Mouse (Mus musculus) CD4-positive, CD25-positive, alpha-beta regulatory T cell (primary cell): ENCODE measurements around the gene Fam183b. TPM values are rescaled to one million over a fixed set of nuclear protein-coding genes. Genes with fewer than 3 reads are reported as not detected.

Experiments
- polyA plus RNA-seq: library from polyadenylated mRNA; unstranded; fragments of 100-300 nt; shearing (Covaris generic); gene quantifications from one replicate; pipeline ENCODE4 v1.2.1, GENCODE M21; 2017

The Fam183b gene
- polyA plus RNA-seq = 0.66 TPM

GRCm38 (mm10) chr11:58801558-58802228 is at the start of gene Fam183b:
TSS of gene Fam183b (minus strand) at chr11:58801960.

GRCm38 (mm10) chr11:58846919-58847461 is 45.2 kb upstream of the Fam183b start, which contains the start of gene Gm12258:
TSS of gene Gm12258 (plus strand) at chr11:58847158.

GRCm38 (mm10) chr11:58838951-58839350 is 37.2 kb upstream of the Fam183b start, which contains the start of gene Olfr311:
TSS of gene Olfr311 (plus strand) at chr11:58839251.

GRCm38 (mm10) chr11:58828937-58829336 is 27.2 kb upstream of the Fam183b start, which contains the start of gene Olfr312:
TSS of gene Olfr312 (plus strand) at chr11:58829237.

GRCm38 (mm10) chr11:58814700-58815099 is 12.9 kb upstream of the Fam183b start, which contains the start of gene Olfr313:
TSS of gene Olfr313 (plus strand) at chr11:58815000.

GRCm38 (mm10) chr11:58782480-58783089 is 19.2 kb downstream of the Fam183b start, which contains the start of gene Olfr314:
TSS of gene Olfr314 (plus strand) at chr11:58782952.

GRCm38 (mm10) chr11:58772888-58773287 is 28.9 kb downstream of the Fam183b start, which contains the start of gene Olfr315:
TSS of gene Olfr315 (plus strand) at chr11:58773188.

GRCm38 (mm10) chr11:58752434-58752833 is 49.3 kb downstream of the Fam183b start, which contains the start of gene Olfr316:
TSS of gene Olfr316 (plus strand) at chr11:58752734.

Other genes with a start within 250 kb of the Fam183b start
- gene Olfr328, start 246.3 kb downstream of the Fam183b start, polyA plus RNA-seq = not detected
- not detected for gene Olfr224, start 231.4 kb downstream of the Fam183b start, polyA plus RNA-seq
- not detected for gene Olfr325, start 224.2 kb downstream of the Fam183b start, polyA plus RNA-seq
- not detected for gene Olfr324, start 206.8 kb downstream of the Fam183b start, polyA plus RNA-seq
- gene 2210407C18Rik, start 185.9 kb downstream of the Fam183b start, polyA plus RNA-seq = not detected
- gene Olfr323, start 171.5 kb downstream of the Fam183b start, polyA plus RNA-seq = not detected
- not detected for gene Trim58, start 161.5 kb downstream of the Fam183b start, polyA plus RNA-seq
- not detected for gene Olfr322, start 143.2 kb downstream of the Fam183b start, polyA plus RNA-seq
- gene Olfr320, start 120.9 kb downstream of the Fam183b start, polyA plus RNA-seq = not detected
- not detected for gene Olfr319, start 102.8 kb downstream of the Fam183b start, polyA plus RNA-seq
- gene Olfr318, start 77.9 kb downstream of the Fam183b start, polyA plus RNA-seq = not detected
- gene Olfr317, start 62.7 kb downstream of the Fam183b start, polyA plus RNA-seq = not detected
- gene Olfr316, start 49.2 kb downstream of the Fam183b start, polyA plus RNA-seq = not detected
- not detected for gene Olfr315, start 28.8 kb downstream of the Fam183b start, polyA plus RNA-seq
- gene Olfr314, start 19.0 kb downstream of the Fam183b start, polyA plus RNA-seq = not detected
- not detected for gene Olfr313, start 13.0 kb upstream of the Fam183b start, polyA plus RNA-seq
- gene Olfr312, start 27.3 kb upstream of the Fam183b start, polyA plus RNA-seq = not detected
- not detected for gene Olfr311, start 37.3 kb upstream of the Fam183b start, polyA plus RNA-seq
- 10.4 TPM for gene Gm12258, start 45.2 kb upstream of the Fam183b start, polyA plus RNA-seq
- gene 2810021J22Rik, start 65.3 kb upstream of the Fam183b start, polyA plus RNA-seq = 11.1 TPM
- 11.0 TPM for gene Zfp39, start 102.3 kb upstream of the Fam183b start, polyA plus RNA-seq
- gene Btnl10, start 115.9 kb upstream of the Fam183b start, polyA plus RNA-seq = not detected
- 302 TPM for gene Rnf187, start 137.0 kb upstream of the Fam183b start, polyA plus RNA-seq
- gene Hist3h2ba, start 147.0 kb upstream of the Fam183b start, polyA plus RNA-seq = 22.4 TPM
- gene Hist3h2a, start 152.7 kb upstream of the Fam183b start, polyA plus RNA-seq = 20.4 TPM
- gene Trim17, start 152.7 kb upstream of the Fam183b start, polyA plus RNA-seq = 0.34 TPM
- 55.0 TPM for gene Trim11, start 176.1 kb upstream of the Fam183b start, polyA plus RNA-seq